Mouse (Mus musculus): ENCODE data around the gene Antxr1.
A peak's percentile ranks its signal among the peaks of the same experiment; 100 is the strongest.

Antxr1 gene

GRCm38 (mm10) chr6:87133966-87134546 lies 201.6 kb downstream of the Antxr1 start:
- DNase-seq: no peak

- DNase-seq: no peak
Observed at GRCm38 (mm10) chr6:87133520-87133919, 202.1 kb downstream of the Antxr1 start.

- no peak for DNase-seq
Observed at GRCm38 (mm10) chr6:87131078-87131477, 204.5 kb downstream of the Antxr1 start.

- DNase-seq: no peak
Observed at GRCm38 (mm10) chr6:87130628-87131027, 205.0 kb downstream of the Antxr1 start.

- no peak for DNase-seq
Observed at GRCm38 (mm10) chr6:87129861-87130260, 205.8 kb downstream of the Antxr1 start.

GRCm38 (mm10) chr6:87127049-87127753 lies 208.4 kb downstream of the Antxr1 start:
- no peak for DNase-seq

GRCm38 (mm10) chr6:87123973-87124372 lies 211.6 kb downstream of the Antxr1 start:
- no peak for DNase-seq

GRCm38 (mm10) chr6:87123406-87123805 lies 212.2 kb downstream of the Antxr1 start:
- DNase-seq: no peak

GRCm38 (mm10) chr6:87121961-87122360 lies 213.7 kb downstream of the Antxr1 start:
- DNase-seq: no peak

GRCm38 (mm10) chr6:87120661-87121060 lies 215.0 kb downstream of the Antxr1 start:
- no peak for DNase-seq

GRCm38 (mm10) chr6:87119975-87120374 lies 215.6 kb downstream of the Antxr1 start:
- DNase-seq: no peak

GRCm38 (mm10) chr6:87119066-87119837 lies 216.4 kb downstream of the Antxr1 start:
- DNase-seq: no peak

- DNase-seq: no peak
Observed at GRCm38 (mm10) chr6:87116596-87116995, 219.0 kb downstream of the Antxr1 start.

GRCm38 (mm10) chr6:87115981-87116380 lies 219.6 kb downstream of the Antxr1 start:
- DNase-seq: no peak

- no peak for DNase-seq
Observed at GRCm38 (mm10) chr6:87112125-87112524, 223.5 kb downstream of the Antxr1 start.

- no peak for DNase-seq
Observed at GRCm38 (mm10) chr6:87111493-87111892, 224.1 kb downstream of the Antxr1 start.

- DNase-seq: no peak
Observed at GRCm38 (mm10) chr6:87104123-87104796, 231.4 kb downstream of the Antxr1 start, which contains the start of gene D6Ertd527e. Gene D6Ertd527e, plus strand, starts transcription at chr6:87104746.

GRCm38 (mm10) chr6:87103314-87103713 lies 232.3 kb downstream of the Antxr1 start:
- DNase-seq: no peak

- DNase-seq: no peak
Observed at GRCm38 (mm10) chr6:87102421-87102911, 233.2 kb downstream of the Antxr1 start.

GRCm38 (mm10) chr6:87101955-87102353 lies 233.7 kb downstream of the Antxr1 start:
- DNase-seq: no peak

- peak; percentile 95 for DNase-seq
Observed at GRCm38 (mm10) chr6:87101281-87101954, 234.2 kb downstream of the Antxr1 start.

- DNase-seq: no peak
Observed at GRCm38 (mm10) chr6:87100297-87101020, 235.2 kb downstream of the Antxr1 start.
